Mouse (Mus musculus): Measurements from ENCODE around the gene Enpep. TPM values are rescaled to one million over a fixed set of nuclear protein-coding genes. Genes with fewer than 3 reads are reported as not detected.
A peak's percentile ranks its signal among the peaks of the same experiment; 100 is the strongest.

Gene Enpep
- polyA plus RNA-seq, 1 experiment = 52.4 TPM

DNA sequence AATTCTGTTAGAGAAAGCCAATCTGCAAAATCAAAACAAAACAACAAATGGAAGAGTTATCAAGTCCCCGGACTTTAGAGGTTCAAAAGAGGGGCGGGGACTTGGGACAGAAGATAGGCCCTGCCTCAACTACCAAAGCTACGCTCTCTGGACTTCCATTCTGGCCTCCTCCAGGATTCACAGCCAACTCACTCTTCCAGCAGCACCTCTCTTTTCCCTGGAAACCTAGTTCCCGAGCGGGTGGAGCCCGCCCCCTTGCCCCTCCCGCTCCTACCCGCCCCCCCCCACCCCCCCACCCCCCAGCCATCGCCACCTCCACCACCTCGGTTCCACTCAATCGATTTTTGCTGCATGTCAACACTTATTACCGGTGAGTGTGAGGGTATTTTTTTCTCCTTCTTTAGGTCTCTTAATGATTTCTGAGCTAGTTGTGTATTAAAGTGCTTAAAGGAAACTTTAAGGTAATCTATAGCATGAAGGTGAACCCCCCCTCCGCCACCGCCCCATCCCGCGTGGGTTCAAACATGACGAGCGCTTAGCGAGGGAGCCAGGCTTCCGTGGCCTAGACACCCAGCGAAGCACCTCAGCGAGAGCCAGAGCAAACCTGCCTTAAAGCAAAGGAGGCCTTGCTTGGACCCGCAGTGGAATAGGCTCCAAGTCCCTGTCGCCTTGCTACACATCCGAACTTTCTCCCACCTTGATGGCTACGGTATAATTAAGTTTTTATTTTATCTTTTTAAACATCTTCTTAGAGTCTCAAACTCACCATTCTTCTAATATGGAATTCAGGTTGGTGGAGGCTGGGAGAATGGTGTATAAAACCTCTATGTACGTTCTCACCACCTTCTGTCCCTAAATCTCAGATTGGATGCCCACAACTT is 110.9 kb downstream of the Enpep start:
- H3K4me3 ChIP-seq (ENCODE audit: insufficient read depth, low read depth, low read length) = peak overlapping the region; percentile 44

DNA sequence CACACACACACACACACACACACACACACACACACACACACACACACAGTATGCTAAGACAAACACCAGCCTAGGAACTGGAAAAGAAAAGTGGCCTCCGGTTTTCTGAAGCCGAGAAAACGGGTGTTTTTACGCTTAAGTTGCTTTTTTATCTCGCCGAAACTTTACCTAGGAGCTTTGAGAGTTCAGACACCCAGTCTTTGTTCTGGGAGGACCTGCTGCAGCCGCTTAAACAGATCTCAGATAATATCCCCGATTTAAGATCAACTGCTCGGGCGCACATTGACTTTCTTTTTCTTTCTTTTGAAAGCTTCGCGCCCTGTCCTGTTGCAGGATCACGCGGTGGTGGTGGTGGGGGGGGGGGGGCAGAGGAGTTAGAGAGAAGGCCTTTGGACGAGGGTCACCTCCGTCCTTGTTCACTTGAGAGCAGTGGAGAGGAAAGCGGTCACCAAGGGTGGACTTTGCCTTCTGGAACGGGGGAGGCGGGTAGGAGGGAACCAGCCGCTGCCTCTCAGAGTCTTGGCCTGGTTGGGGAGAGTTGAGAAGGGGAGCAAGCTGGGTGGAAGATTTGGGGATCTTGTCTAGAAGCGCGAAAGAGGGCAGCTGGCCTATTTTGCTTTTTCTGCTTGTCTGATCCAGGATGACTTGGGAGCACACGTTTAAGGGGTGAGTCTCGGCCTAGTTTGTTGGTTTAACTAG is 111.7 kb downstream of the Enpep start:
- DNase-seq = peak; percentile 90
- no peaks in the 10 kb centered on the region; the same call in 1 of the 2 replicates for H3K4me1 ChIP-seq (ENCODE audit: control insufficient read depth, insufficient read depth, low read length)
- no peak for TF ChIP-seq CTCF (conservative IDR thresholded peaks at IDR 0.05; ENCODE audit: insufficient read depth, insufficient read length, low read depth, low read length)
- no peak for TF ChIP-seq POLR2A (IDR thresholded peaks at IDR 0.05; ENCODE audit: low read depth, low read length)
- peak overlapping the region; percentile 44 for H3K4me3 ChIP-seq (ENCODE audit: insufficient read depth, low read depth, low read length)
- peaks cover 9% of the 10 kb centered on the region for H3K27me3 ChIP-seq (replicated peaks; ENCODE audit: control insufficient read depth, insufficient read depth, low read length)
- WGBS = 13% methylated on average over 24 of the region's 24 CpGs
- H3K36me3 ChIP-seq (ENCODE audit: control insufficient read depth, insufficient read depth, low read length) = no peaks in the 10 kb centered on the region
- peak overlapping the region; percentile 88 for H3K27ac ChIP-seq (ENCODE audit: insufficient read depth, low read depth, low read length)

More for the DNA sequence above, 110.9 kb downstream of the Enpep start:
- peak overlapping the region; percentile 88 for H3K27ac ChIP-seq (ENCODE audit: insufficient read depth, low read depth, low read length)
- H3K27me3 ChIP-seq (replicated peaks; ENCODE audit: control insufficient read depth, insufficient read depth, low read length) = peaks cover 9% of the 10 kb centered on the region
- DNase-seq = peak; percentile 54
- WGBS = 18% methylated on average over 27 of the region's 27 CpGs
- H3K4me1 ChIP-seq (ENCODE audit: control insufficient read depth, insufficient read depth, low read length) = no peaks in the 10 kb centered on the region; the same call in 1 of the 2 replicates
- H3K36me3 ChIP-seq (ENCODE audit: control insufficient read depth, insufficient read depth, low read length) = no peaks in the 10 kb centered on the region
- TF ChIP-seq CTCF (conservative IDR thresholded peaks at IDR 0.05; ENCODE audit: insufficient read depth, insufficient read length, low read depth, low read length) = no peak
- no peak for TF ChIP-seq POLR2A (IDR thresholded peaks at IDR 0.05; ENCODE audit: low read depth, low read length)

DNA sequence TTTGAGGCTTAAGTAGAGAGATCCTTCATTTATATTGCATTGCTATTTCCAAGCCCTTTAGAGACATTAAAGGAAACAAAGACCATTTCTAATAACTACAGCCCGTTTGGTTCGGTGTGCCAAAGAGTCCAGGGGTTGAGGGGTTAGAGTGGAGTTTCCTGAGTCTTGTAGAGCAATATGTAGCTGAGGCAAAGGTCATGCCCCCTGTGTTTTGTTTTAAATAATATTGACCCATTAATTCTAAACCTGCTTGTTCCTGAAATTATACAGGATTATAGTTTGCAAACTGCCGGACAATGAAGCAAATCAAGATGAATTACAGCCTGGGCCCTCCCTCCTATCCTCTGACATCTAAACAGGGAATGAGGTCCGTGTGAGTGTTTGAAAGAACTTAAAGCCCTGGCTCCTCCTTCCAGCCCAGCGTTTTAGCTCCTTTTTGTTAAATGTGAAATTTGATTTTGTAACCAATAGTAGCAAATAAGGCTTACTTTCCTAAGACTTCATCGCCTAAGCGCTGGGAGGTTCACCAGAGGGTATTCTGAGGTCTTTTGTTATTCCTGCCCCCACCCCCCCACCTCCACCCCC is 112.3 kb downstream of the Enpep start:
- peak; percentile 16 for DNase-seq
- peaks cover 9% of the 10 kb centered on the region for H3K27me3 ChIP-seq (replicated peaks; ENCODE audit: control insufficient read depth, insufficient read depth, low read length)
- H3K4me1 ChIP-seq (ENCODE audit: control insufficient read depth, insufficient read depth, low read length) = no peaks in the 10 kb centered on the region; the same call in 1 of the 2 replicates
- H3K27ac ChIP-seq (ENCODE audit: insufficient read depth, low read depth, low read length) = no peak overlapping the region
- no peak overlapping the region for H3K4me3 ChIP-seq (ENCODE audit: insufficient read depth, low read depth, low read length)
- WGBS = 16% methylated on average over 7 of the region's 7 CpGs
- no peaks in the 10 kb centered on the region for H3K36me3 ChIP-seq (ENCODE audit: control insufficient read depth, insufficient read depth, low read length)
- TF ChIP-seq CTCF (conservative IDR thresholded peaks at IDR 0.05; ENCODE audit: insufficient read depth, insufficient read length, low read depth, low read length) (no peak), POLR2A (IDR thresholded peaks at IDR 0.05; ENCODE audit: low read depth, low read length) (no peak)

Other genes with a start within 250 kb of the Enpep start
- gene Pitx2, start 132.8 kb downstream of the Enpep start, polyA plus RNA-seq (2012; rRNA removed) = 9.9 and 10.5 TPM in 2 replicates
- gene Elovl6, start 199.6 kb upstream of the Enpep start, polyA plus RNA-seq (2012; rRNA removed) = 73.0 and 75.5 TPM in 2 replicates

Data from kidney, adult 2 months (tissue).